Mouse (Mus musculus) heart, postnatal 0 days (tissue): Measurements from ENCODE around the gene Sept9.

Experiments
- CTCF ChIP-seq: IDR thresholded peaks from 2 replicates; pipeline ENCODE4 v1.5.1; 2016; ENCODE audit warnings: antibody characterized with exemption, control low read depth, low read depth
- EP300 ChIP-seq: IDR thresholded peaks from 2 replicates; pipeline ENCODE4 v1.6.1; 2016; ENCODE audit warnings: antibody characterized with exemption, low read depth

DNA sequence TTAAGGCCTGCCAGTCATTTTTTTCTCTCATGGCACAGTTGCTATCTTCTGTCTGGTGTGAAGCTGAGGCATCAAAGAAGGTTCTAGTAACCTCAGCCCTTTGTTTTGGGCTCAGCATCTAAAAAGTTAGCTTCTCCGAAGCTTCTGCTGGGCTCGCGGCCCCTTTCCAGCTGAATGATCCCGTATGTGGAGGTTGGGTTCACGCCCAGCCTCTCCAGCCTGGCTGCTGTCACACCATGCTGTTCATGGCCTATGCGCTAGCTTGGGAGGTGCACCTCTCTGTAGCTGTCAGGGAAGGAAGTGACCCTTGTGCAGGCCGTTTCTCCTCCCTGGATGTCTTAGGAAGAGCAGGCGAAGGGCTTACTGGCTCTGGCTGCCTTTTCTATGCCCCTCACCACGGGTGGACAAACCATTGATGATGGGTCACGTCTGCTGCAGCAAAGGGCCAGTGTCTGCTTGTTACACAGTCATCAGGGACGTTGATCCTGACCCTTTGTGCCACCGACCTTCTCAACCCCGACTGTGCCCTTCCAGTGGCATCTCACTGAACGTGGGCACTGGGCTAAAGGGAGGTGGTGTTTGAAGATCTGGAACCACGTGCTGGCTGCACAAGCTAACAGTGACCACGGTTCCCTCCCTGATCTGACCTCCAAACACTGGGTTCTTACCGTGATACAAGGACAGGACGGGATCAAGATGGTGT lies 50.0 kb downstream of the Sept9 start:
- TF ChIP-seq EP300 (no peak), CTCF (no peak)
